Mouse (Mus musculus) layer of hippocampus, adult 9-10 months (tissue): ENCODE data around the gene Stra6l.

ENCODE experiments used
- DNase-seq: peaks from one replicate; pipeline ENCODE4 v3.0.0; 2022; ENCODE audit warnings: low spot score

Stra6l gene

DNA sequence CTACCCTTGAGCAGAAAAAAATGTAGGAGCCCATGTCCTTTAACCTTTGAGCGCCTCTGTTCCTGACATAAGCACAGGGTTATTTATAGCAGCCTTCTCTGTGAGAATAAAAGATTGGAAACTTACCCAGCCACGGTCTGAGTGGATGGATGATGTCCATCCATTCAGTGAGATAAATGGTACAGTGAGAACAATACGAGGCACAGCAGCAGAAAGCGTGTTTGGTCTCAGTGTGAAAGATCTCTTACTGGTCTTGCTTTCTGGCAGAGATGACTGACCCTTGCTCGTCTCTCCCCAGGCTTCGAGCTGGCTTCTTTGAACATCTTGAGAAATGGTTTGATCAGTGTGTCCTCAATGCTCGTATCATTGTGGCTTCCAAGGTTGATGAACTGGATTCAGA, 68.6 kb downstream of the Stra6l start:
- DNase-seq: no peak

DNA sequence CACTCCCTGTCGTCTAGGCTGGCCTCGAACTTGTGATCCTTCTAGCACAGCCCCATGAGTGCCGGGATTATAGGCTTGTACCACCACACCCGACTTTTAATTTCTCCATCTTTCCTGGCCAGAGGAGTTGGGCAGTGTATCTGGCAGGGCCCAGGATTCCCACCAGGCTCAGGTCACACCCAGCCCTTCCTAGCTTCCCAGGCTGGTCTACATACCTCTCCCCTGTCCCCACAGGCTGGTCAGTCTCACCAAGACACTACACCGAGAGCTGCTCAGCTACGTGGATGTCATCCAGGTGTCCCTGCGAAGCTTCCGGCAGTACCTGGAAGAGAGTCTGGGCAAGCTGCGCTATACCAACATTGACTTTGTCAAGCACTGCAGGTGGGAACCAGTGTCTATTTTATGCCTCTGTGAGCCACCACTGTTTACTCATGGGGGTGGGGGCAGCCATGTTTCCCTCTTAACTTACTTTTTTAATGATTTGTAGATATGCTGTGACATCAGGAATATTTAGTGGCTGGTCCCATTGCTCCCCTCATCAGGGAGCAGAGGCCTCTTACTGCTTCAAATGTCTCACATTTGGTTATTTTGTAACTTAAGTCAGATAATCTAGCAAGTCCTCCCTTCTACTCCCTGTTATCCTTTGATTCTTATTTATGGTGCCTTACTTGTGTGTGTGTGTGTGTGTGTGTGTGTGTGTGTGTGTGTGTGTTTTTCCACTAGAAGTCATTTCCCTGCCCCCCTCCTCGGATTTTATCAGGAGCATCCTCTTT, 73.4 kb downstream of the Stra6l start:
- DNase-seq: no peak

DNA sequence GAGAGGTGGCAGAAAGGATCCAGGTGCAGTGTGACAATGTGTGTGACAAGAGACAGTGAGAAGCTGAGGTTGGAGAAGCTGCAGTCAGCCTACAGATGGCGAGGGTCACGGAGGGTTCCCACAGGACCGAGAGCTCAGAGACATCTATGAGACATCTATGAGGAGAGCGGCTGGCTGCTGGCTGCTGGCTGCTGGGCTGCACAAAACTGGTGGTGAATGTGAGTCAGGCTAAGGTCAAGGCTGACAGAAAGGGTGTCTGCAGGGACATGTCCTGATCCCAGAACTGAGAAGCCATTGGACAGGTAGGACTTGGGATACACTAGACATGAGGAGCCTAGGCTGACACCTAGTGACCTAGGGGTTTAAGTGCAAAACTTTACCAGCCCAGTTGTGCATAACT, 75.5 kb downstream of the Stra6l start:
- no peak for DNase-seq

DNA sequence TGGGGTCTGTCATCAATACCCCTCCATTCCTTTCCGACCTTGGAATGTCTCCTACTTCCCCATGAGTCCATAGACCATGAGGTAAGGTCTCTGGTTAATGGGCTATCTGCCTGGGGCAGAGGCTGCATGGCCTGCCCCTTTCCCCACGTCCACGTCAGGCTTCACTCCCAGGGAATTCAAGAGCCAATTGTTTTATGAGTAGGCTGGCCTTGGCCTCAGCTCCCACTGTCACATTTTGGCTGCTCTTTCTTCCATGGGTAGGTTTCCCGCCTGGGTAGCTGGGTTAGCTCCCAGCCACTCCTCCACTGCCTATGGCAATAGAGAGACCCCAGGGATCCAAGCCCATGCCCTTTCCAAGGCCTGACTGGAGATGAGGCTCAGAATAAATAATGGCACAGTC, 80.1 kb downstream of the Stra6l start:
- DNase-seq: no peak
